Mouse (Mus musculus): ENCODE results near the gene 9430015G10Rik.

Gene 9430015G10Rik

GRCm38 (mm10) chr4:156109570-156110331 lies at the start of gene 9430015G10Rik:
Gene 9430015G10Rik (plus strand): TSS chr4:156109982.
- DNase-seq (ENCODE audit: extremely low spot score): peak; percentile 99

GRCm38 (mm10) chr4:156063861-156064509 lies 45.8 kb upstream of the 9430015G10Rik start:
- DNase-seq (ENCODE audit: extremely low spot score): no peak

GRCm38 (mm10) chr4:156064510-156064897 lies 45.3 kb upstream of the 9430015G10Rik start:
- no peak for DNase-seq (ENCODE audit: extremely low spot score)

- DNase-seq (ENCODE audit: extremely low spot score): no peak
These were observed 44.5 kb upstream of the 9430015G10Rik start for GRCm38 (mm10) chr4:156065156-156065894.

GRCm38 (mm10) chr4:156067256-156067949 lies 42.4 kb upstream of the 9430015G10Rik start:
- DNase-seq (ENCODE audit: extremely low spot score): no peak

- DNase-seq (ENCODE audit: extremely low spot score): no peak
These were observed 40.1 kb upstream of the 9430015G10Rik start for GRCm38 (mm10) chr4:156069701-156070100.

GRCm38 (mm10) chr4:156070276-156070675 lies 39.5 kb upstream of the 9430015G10Rik start:
- DNase-seq (ENCODE audit: extremely low spot score): no peak

GRCm38 (mm10) chr4:156070716-156071115 lies 39.1 kb upstream of the 9430015G10Rik start:
- DNase-seq (ENCODE audit: extremely low spot score): no peak

GRCm38 (mm10) chr4:156076911-156077382 lies 32.8 kb upstream of the 9430015G10Rik start:
- no peak for DNase-seq (ENCODE audit: extremely low spot score)

GRCm38 (mm10) chr4:156077499-156078301 lies 32.1 kb upstream of the 9430015G10Rik start:
- DNase-seq (ENCODE audit: extremely low spot score): peak; percentile 48

- DNase-seq (ENCODE audit: extremely low spot score): no peak
These were observed 27.1 kb upstream of the 9430015G10Rik start for GRCm38 (mm10) chr4:156082621-156083234.

GRCm38 (mm10) chr4:156083348-156083747 lies 26.4 kb upstream of the 9430015G10Rik start:
- no peak for DNase-seq (ENCODE audit: extremely low spot score)

GRCm38 (mm10) chr4:156084096-156084879 lies 25.5 kb upstream of the 9430015G10Rik start:
- DNase-seq (ENCODE audit: extremely low spot score): no peak

- no peak for DNase-seq (ENCODE audit: extremely low spot score)
These were observed 24.5 kb upstream of the 9430015G10Rik start for GRCm38 (mm10) chr4:156085256-156085655.

GRCm38 (mm10) chr4:156087398-156088087 lies 22.2 kb upstream of the 9430015G10Rik start:
- no peak for DNase-seq (ENCODE audit: extremely low spot score)

GRCm38 (mm10) chr4:156091236-156091635 lies 18.5 kb upstream of the 9430015G10Rik start:
- DNase-seq (ENCODE audit: extremely low spot score): no peak

GRCm38 (mm10) chr4:156092765-156093164 lies 17.0 kb upstream of the 9430015G10Rik start:
- no peak for DNase-seq (ENCODE audit: extremely low spot score)

- DNase-seq (ENCODE audit: extremely low spot score): no peak
These were observed 16.0 kb upstream of the 9430015G10Rik start for GRCm38 (mm10) chr4:156093758-156094157.

GRCm38 (mm10) chr4:156096191-156096590 lies 13.6 kb upstream of the 9430015G10Rik start:
- DNase-seq (ENCODE audit: extremely low spot score): no peak
